Mouse (Mus musculus): ENCODE measurements around the gene Olfr1412.
A peak's percentile ranks its signal among the peaks of the same experiment; 100 is the strongest.

Olfr1412 gene

DNA sequence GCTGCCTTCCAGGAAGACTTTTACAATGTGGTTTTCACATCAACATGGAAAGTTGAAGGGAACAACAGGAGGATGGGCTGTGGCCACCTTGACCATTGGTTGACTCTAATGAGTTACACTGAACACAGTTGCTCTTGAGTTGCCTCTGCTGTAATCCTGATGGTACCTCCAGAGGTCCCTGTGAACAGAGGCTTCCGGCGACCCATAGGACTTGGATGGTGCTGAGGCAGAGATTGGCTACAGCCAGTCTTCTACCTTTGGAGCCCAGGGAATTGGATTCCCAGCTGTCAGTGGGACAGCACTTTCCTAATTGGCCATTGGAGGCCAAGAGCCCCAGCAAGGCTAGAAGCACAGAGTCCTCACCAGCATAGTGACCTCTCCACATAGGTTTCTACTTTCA, at the start of gene Olfr1412:
Gene Olfr1412 (plus strand): TSS at position 301 of the 400 bp plus-strand sequence.
- DNase-seq (ENCODE audit: extremely low spot score): no peak

DNA sequence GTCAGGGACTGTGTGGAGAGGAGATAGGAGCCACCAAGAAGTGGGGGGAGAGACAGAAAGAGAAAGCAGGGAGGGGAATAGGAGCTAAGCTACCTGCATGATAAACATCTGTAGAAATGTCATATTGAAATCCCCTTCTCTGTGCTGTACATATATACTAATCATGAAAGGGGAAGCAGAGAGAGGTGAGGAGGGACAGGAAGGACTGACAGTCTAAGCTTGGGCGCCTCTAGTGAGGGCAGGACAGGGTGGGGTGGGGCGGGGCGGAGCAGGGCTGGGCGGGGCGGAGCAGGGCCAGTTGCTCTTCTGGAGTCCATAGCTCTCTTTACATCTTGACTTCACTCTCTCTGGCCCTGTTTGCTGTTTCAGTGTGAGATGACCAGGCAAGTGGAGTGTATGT, 48.6 kb upstream of the Olfr1412 start:
- no peak for DNase-seq (ENCODE audit: extremely low spot score)

DNA sequence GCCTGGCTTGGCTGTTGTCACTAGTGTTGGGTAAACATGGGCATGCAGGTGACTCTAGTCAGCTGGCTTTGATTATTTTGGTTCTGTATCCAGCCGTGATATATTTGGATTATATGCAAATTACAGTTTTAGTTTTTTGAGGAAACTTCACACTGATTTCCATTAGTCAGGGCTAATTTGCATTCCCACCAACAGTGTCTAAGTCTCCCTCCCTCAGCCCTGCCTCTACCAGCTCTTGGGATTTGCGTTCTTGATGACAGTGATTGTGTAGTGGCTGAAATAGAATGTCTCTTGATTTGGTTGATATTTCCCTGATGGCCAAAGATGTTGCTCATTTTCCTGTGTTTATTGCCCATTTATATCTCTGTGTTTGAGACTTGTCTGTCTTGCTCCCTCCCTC, 46.5 kb upstream of the Olfr1412 start:
- DNase-seq (ENCODE audit: extremely low spot score): no peak

DNA sequence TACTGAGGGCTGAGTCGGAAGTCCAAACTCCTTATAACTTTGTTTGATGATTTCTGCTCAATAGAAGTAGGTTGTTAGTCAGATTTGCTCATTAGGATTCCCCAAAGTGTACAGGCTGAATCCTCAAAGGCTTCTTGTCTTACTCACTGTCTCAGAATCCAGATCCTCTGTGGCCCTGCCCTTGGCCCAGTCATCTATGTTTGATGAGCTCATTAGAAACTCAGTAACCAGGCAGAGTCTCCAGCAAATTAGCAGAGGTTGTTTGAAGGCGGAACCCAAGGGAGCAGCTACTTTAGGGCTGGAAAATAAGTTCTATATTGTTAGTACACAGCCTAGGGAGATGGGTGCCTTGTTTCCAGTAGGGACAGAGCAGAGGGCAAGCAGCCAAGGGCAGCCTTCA, 39.6 kb upstream of the Olfr1412 start:
- no peak for DNase-seq (ENCODE audit: extremely low spot score)

DNA sequence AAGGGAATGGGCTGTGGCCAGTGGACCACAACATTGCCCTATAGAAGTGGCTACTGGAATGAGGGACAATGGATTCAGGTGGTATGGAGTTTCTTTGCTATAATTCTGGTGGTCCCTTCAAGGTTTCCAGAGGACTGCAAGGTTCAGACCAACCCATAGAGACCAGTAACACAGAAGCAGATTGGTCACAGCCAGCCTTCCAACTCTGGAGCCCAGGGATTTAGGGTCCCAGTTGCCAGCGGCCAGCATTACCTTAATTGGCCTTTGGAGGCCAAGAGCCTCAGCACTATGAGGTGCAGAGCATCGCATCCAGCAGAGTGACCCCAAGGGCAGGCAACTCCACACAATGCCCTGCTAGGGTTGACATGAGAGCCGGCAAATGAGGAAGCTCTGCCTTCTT, 14.6 kb upstream of the Olfr1412 start, which contains the start of gene Olfr1413:
Gene Olfr1413 (plus strand): TSS at position 301 of the 400 bp plus-strand sequence.
- DNase-seq (ENCODE audit: extremely low spot score): no peak

DNA sequence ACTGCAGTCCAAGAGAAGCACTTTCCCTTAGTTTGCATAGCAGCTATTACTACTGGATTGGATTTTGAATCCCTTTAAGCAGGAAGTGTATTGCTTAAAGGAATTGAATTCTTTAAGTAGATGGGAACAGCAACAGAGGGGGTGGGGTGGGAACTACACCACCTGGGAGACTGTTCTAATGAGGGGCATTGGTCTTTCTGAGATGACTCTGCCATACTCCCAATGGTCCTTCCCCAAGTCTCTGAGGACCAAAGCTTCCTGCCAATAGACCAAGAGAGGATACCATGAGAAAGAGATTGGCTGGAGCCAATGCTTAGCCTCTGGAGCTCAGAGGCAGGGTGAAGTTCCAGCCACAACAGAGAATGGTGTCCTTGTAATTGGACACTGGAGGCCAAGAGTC, 8.5 kb downstream of the Olfr1412 start, which contains the start of gene Olfr1411:
Gene Olfr1411 (plus strand): TSS at position 301 of the 400 bp plus-strand sequence.
- no peak for DNase-seq (ENCODE audit: extremely low spot score)

DNA sequence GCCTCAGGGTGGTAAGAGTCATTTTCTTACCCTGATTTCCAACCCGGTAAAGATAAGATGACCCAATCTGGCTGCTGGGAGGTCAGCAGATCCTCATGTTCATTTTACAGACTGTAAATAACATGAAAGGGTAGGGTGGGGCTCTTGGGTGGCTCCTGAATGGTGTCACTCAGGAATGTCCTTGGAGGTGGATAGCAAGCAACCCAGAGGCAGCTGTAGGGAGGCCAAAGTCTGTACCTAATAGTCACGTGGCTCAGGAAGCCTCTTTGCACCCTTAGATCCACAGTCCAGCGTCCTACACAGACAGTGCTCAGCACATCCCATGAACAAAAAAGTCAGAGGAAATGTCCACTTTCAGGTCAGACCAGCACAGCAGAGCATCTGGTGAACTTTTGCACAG, 10.4 kb downstream of the Olfr1412 start:
- DNase-seq (ENCODE audit: extremely low spot score): no peak

DNA sequence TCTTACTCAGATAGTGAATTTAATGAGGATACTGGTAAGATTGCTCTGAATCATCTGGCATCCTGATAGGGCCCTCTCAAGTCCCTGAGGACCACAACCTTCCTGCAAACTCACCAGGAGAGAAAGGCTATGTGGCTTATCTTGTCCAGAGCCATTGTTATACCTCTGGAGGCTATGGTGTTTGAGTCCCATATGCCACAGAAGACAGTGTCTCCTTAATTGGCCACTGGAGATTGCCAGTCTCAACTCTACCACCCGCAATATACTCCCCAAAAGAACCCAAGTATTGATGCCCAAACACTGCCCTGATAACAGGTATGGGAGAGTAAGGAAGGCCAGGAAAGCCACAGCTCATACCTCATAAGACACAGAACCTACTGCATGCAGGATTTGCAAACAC, 19.9 kb downstream of the Olfr1412 start, which contains the start of gene Olfr1410:
Gene Olfr1410 (plus strand): TSS at position 301 of the 400 bp plus-strand sequence.
- DNase-seq (ENCODE audit: extremely low spot score): no peak

DNA sequence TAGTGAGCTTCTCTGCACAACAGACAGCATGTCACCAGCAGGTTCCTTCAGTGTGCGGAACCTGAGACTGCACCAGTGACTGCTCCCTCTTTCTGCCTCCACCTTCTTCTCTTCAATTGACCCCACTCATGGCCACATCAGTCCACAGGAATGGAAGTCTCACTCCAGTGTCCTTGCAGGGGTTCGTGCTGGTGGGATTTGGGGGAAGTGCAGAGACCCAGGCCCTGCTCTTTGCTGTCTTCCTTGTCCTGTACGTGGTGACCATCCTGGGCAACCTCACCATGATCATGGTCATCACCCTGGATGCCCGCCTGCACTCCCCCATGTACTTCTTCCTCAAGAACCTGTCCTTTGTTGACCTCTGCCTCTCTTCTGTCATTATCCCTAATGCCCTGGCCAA, 22.1 kb downstream of the Olfr1412 start:
- no peak for DNase-seq (ENCODE audit: extremely low spot score)

DNA sequence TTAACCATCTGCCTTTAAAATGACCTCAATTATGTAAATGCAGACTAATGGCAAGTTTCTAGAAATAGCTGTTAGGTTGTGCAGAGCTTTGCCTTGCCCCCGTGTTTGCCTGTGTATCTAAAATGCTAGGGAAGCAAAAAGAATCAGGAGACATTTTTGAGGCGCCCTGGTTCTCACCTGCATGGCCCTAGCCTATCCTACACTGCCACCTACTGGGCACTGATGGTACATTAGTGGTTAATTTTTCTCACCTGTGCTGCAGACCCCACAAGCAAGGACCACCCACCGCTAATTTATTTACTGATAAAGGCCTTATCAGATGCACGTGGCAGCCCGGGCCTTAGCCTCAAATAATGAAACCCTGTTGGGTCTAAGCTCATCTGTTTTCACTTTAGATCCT, 25.4 kb downstream of the Olfr1412 start:
- DNase-seq (ENCODE audit: extremely low spot score): peak; percentile 52

DNA sequence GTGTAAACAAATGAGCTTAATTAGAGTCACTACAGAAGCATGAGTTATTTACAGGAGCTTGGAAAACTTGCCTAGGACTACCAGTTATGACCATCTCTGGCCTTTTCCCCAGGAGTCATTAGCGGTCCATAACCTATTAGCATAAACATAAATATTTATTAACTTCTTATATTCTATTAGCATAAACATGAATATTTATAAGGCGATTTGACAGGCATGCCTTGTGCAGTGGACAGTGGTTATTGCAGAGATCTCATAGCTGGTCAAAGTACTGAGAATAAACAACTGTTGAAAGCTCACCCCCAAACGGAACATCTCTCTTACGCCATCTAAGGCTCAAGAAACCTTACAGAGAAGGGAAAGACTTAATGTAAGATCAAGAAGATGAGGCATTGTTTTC, 27.6 kb downstream of the Olfr1412 start:
- no peak for DNase-seq (ENCODE audit: extremely low spot score)

DNA sequence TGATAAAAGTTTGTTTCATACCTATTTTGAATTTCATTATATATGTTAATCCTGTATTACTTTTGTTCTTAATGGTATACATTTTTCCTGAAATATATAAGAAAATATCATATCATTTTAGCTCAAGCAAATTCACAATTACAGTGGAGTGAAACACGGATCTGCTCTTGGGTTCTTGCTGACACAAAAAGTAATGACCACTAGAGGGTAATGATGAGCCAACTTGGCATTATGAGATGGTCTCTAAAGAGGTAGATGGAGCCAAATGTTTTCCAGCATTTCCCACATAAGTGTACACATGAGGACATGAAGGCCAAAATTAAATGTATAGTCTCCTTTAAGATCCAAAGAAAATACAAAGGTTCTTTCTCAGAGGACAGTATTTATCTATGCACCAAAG, 28.9 kb downstream of the Olfr1412 start:
- no peak for DNase-seq (ENCODE audit: extremely low spot score)

DNA sequence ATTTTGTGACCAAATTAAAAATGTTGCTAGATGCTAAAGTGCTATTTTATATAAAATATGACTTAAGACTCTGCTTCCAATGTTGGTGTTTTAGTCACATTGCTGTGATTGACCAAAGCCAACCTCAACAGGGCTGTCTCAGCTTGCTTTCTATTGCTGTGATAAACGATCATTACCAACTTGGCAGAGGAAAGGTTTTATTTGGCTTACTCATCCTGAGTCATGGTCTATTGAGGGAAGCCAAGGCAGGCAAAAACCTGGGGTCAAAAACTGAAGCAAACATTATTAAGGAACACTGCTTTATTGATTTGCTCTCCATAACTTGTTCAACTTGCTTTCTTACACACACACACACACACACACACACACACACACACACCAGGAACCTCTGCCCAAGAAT, 30.5 kb downstream of the Olfr1412 start:
- DNase-seq (ENCODE audit: extremely low spot score): no peak

DNA sequence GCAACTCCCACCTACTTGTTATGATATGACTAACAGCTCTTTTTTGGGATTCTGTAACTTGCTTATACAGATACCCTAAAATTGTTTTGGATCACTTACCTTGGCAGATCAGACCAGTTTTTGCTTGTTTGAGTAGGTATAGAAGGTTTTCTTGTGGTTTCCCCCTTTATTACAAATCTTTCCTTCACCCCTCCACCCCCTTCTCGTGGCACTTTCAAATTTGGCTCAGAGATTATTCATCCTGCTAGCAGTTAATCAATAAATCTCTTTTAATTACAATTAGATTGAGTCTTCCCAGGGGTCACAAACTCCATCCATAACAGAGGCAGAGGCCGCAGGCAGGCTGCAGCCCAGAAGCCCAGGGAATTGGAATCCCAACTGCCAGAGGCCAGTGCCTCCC, 31.9 kb downstream of the Olfr1412 start, which contains the start of gene Olfr12:
Gene Olfr12 (plus strand): TSS at position 301 of the 400 bp plus-strand sequence.
- no peak for DNase-seq (ENCODE audit: extremely low spot score)

DNA sequence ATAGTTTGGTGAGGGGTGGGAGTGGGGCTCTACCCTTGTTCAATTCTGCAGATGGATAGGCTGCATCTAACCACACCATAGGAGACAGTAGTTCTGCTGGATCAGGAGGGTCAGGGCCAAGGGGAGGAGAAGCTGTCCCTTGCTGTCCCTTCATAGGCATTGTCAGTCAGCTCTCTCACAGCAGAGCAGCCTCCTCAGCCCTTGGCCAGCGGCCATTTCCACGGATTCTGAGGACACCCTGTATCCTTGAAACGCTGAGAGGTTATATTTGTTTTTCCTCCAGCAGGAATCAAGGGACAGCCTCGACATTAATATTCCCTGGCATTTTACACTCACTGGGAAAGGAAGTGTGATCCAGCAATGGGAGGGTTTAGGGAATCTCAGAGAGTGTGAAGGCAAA, 32.8 kb downstream of the Olfr1412 start:
- DNase-seq (ENCODE audit: extremely low spot score): no peak

DNA sequence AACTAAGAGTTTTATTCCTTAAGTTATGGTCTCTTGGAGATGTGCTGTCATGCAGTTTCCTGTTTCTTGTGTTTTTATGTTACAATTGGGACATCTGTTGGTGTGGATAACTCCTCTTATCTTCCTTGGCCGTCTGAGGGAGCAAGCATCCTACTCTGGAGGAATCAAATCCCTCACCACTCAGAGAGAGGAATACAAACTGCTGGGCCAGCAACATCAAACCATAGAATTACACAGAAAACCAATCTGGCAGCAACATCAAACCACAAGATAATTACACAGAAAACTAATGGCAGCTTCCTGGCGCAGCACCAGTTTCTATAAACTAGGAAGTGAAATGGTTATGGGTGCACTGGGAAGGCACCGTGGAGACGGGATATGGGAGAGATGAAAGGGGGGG, 42.6 kb downstream of the Olfr1412 start:
- no peak for DNase-seq (ENCODE audit: extremely low spot score)

DNA sequence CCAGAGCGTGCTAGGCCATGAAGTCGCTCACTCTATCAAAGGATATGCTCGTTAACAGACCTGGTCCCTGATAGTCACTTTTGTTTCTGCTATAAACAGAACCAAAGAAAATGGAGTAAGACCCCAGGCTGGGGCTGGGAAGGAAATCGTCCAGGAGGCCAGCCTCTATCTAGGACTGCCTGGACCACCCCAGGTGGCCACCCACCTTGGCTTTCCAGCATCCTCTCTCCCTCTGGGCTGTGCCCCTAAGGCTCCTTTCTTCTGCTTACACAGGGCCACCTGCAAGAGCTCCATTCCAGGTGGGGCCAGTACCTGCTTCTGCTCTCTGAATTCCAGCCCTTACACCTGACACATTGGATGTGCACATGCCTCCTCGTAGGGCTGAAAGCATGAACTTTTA, 46.6 kb downstream of the Olfr1412 start:
- DNase-seq (ENCODE audit: extremely low spot score): no peak

DNA sequence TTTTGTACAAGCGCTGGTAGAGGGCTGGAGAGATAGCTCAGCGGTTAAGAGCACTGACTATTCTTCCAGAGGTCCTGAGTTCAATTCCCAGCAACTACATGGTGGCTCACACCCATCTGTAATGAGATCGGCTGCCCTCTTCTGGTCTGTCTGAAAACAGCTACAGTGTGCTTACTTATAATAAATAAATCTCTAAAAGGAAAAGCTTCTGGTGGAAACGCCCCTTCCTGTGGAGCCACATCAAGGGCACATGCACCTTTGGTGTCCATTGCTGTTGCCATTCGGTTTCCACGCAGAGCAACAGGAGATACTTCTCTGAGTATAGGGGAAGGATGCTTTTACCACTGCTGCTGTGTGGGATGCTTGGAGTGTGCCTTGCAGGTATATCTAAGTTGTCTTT, 47.4 kb downstream of the Olfr1412 start:
- no peak for DNase-seq (ENCODE audit: extremely low spot score)

DNA sequence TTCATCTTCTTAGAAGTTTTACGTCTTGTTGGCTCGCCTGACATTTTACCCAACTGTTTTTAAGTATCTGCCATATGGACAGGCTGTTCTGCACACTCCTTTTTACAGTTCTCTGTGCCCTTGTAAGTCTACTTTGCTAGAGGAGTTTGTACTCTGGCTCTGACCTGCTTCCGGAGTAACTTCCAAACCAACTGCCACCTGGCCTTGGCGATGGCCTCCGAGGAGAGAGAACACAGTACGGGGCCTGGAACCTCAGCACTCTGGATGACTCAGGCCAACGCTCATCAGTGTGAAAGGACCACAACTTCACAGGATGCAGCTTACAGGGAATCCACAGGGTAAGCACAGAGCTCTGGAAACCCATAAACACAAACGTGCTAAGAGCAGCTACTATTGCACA, 48.1 kb downstream of the Olfr1412 start:
- DNase-seq (ENCODE audit: extremely low spot score): no peak

DNA sequence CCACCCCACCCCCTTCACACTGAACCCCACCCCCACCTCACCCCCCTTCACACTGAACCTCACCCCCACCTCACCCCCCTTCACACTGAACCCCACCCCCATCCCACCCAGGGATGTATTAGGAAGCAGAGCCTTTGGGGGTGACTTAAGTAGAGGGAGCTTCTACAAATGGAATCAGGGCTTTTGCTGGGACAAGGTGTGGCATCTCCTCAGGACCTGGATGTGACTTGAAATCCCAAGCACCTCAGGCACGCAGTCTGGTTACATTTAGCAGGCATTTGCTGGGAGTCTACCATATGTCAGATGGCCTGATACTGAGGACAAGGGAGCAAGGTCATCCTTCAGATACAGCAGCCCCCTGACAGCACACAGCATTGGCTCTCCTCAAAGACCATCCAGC, 49.0 kb downstream of the Olfr1412 start:
- DNase-seq (ENCODE audit: extremely low spot score): no peak

DNA sequence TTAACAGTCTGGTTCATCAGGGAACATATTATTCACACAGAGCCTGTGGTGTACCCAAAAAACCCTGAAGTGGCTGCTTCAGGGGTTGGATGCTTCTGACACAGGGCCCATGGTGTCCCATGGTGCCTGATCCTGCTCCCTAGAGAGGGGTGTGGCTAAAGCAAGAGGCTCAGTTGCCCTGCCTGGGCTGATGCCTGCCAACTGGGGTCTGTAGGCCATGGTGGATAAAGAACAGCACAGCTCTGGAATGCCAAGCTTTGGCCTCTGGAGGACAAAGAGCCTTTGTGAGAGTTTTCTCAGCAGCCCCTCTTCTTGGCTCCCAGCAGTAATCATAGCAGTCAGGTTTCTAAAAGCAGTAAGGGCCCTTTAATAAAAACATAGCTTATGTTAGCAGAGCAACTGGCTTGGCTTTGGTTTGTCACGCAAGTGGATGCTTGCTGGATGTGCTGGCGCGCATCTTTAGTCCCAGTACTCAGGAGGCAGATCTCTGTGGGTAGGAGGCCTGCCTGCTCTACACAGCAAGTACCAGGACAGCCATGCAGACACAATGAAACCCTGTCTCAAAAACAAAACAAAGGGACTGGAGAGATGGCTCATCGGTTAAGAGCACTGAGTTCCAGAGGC, 49.5 kb downstream of the Olfr1412 start:
- no peak for DNase-seq (ENCODE audit: extremely low spot score)

DNA sequence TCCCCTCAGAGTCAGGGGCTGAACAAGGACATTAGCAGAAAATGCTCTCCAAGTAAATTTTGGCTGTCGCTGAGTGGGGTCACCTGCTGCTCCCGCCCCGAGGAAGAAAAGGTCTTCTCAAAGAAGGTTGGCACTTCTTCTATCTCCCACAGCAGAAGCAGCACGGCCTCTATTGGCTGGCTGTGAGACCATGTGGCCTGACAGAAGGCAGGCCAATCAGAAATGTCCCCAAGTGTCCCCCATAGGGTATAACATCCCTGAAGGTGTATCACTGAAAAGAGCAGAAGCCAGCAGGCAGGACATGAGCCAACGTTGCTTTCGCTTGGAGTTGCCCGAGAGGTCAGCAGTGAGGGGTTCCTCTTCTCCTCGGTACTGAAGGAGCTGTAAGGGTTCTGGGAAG, 50.4 kb downstream of the Olfr1412 start:
- DNase-seq (ENCODE audit: extremely low spot score): no peak

DNA sequence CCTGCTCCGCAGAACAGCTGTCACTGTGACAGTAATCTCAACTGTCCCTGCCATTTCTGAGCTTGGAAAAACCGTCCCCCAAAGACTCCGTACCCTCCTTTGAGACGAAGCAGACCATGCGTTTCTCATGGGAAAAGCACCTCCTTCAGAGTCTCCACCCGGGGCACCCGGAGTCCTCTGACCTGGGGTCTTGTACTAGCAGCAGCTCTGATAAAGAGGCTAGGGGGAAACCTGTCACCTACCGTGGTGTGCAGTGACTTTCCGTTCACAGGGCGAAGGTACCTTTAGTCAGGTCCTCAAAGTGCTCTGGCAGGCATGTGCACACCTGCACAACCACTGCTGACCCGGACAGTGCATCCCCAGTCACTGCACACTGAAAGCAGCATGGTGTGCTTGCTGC, 51.1 kb downstream of the Olfr1412 start:
- DNase-seq (ENCODE audit: extremely low spot score): no peak
